Mouse (Mus musculus) thymus, postnatal 36 days (tissue): ENCODE measurements around the gene Clip2.
"Not testable (repeated sequence)": the region's sequence is repeated elsewhere in the genome, so short reads cannot be mapped to it uniquely, and the experiment has no call there.

Experiments used
- DNase-seq, 2 experiments: peaks; one replicate each; pipeline ENCODE4 v3.0.0; 2022; ENCODE audit warnings: mixed read lengths in 2 of 2

The Clip2 gene

DNA sequence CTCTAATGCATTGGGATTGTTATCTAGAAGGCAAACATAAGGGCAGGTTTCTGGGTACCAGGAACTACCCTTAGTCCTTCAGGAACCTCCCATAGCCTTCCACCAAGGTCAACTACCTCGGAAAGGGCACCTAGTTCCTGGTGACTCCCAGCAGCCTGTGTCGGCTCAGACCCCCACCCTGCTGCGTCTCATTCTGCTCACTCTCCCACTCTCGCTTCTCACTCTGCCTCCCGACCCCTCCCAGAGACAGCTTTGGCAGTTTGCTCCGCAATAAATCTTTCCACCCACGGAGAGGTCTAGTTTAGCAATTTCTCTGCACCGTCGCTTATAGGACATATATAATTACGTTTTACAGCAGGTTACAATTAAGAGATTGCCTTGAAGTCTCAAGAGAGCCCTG is 64.2 kb downstream of the Clip2 start:
- no peak for DNase-seq

DNA sequence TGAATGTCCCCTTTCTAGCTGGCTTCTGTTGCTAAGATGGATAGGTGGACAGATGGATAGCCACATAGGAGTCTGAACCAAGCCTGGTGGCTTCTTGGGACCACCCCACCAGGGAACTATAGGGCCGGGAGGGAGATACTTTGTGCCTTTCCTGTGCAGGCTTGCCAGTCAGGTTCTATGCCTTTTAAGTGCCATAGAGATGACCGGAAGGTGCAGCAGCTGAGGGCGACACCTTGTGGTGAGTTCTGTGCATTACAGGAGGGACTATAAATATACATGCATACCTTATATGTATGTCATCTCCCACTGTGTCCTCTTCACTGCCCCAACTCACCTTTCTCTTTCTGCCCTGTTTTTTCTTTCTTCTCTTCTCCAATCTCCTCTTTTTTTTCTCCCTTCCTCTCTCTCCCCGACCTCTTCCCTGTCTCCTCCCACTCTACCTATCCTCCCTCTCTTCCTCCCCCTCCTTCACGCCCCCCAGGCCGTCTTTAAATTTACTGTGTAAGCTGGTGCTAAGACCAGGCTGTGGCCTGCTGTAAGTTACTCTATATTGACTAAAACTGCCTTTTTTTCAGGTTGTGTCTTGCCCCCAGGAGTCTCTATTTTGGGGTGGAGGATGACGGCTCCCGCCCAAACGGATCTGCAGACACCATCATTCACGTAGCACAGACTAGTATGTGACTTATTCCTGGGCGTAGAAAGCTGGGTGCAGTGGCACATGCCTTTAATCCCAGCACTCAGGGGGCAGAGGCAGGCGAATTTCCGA is 66.2 kb downstream of the Clip2 start:
- DNase-seq, result peak; percentile 62 to 64

- DNase-seq, result no peak
These were observed 67.0 kb downstream of the Clip2 start for GRCm38 (mm10) chr5:134485183-134485730.

DNA sequence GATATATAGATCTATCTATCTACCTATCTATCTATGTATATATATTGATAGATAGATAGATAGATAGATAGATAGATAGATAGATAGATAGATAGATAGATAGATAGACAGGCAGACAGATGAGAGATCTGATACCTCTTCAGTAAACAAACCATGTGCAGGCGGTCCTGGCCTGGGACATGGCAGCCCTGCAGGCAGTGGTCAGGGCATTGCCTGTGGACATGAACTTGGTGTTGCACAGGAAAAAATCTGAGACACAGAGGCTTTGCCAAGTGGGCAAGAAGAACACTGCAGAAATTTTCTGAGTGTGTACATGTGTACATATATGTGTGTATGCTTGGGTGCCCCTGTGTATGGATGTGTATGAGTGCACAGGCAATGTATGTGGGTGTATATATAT is 68.9 kb downstream of the Clip2 start:
- DNase-seq, result no peak

DNA sequence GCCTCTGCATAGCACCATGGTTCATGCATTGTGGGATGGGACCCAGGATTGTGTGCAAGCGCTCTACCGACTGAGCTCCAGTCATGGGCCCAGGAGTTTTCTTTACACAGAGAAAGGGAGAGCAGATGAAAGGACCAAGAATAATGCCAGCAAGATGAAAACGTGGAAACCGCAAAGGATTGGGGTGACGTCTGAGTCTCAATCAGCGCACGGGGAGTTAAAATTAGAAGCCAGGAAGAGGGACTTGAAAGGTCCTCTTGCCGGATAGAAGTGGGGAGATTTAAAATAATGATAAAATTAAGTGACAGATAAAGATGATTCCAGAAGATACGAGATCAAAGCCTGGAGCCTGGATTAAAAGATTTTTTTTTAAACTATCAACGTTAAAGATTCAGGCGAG is 69.9 kb downstream of the Clip2 start:
- no peak for DNase-seq

DNA sequence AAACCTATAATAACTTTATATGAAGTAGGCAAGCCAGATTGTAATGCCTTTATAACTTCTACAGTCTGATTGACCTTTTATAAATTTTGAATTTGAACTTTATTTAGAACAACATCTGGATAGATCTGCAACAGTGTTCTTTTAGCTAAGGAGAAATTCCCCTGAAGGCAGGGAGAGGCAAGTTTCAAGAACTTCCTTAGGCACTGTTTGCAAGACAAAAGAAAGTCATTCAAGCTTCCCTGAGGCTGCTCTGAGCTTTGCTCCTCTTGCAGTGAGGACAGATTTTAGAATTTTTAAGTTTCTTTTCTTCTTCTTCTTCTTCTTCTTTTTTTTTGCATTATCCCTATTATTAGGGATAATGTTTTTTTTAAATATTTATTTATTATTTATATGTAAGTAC is 73.3 kb downstream of the Clip2 start:
- DNase-seq, result not testable (repeated sequence)

- not testable (repeated sequence) for DNase-seq
These were observed 76.5 kb downstream of the Clip2 start for GRCm38 (mm10) chr5:134475686-134476085.

DNA sequence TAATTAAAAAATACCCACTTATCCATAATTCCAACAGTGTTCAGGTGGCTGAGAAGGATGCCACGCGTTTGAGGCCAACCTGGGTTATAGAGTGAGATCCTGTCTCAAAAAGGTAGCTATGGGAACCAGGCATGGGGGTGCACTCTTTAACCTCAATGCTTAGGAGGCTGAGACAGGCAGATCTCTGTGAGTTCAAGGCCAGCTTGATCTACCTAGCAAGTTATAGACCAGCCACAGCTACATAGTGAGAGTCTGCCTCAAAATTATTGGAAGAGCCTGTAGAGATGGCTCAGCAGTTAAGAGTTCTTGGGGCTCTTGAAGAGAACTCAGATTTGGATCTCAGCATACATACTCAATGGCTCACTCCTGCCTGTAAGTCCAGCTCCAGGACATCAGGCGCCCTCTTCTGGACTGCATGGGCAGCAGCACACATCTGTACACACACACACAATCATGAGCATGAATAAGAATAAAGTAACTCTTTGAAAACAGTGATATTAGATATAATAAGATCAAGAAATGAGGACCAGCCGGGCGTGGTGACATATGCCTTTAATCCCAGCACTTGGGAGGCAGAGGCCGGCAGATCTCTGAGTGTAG is 77.1 kb downstream of the Clip2 start:
- DNase-seq, result no peak

DNA sequence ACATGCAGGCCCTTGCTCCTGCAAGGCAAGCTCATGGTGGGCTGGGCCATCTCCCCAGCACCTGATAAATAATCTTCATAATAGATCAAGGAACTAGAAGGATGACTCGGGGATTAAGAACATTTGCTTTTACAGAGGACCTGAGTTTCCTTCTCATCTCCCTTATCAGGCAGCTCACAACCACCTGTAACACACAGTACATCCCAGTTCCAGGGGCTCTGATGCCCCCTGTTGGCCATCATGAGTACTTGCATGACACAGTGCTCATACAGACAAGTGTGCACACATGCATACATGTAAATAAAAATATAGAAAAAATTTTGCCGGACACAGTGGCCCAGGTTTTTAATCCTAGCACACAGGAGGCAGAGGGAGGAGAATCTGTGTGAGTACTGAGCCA is 78.3 kb downstream of the Clip2 start:
- DNase-seq, result peak; percentile 50 to 58

DNA sequence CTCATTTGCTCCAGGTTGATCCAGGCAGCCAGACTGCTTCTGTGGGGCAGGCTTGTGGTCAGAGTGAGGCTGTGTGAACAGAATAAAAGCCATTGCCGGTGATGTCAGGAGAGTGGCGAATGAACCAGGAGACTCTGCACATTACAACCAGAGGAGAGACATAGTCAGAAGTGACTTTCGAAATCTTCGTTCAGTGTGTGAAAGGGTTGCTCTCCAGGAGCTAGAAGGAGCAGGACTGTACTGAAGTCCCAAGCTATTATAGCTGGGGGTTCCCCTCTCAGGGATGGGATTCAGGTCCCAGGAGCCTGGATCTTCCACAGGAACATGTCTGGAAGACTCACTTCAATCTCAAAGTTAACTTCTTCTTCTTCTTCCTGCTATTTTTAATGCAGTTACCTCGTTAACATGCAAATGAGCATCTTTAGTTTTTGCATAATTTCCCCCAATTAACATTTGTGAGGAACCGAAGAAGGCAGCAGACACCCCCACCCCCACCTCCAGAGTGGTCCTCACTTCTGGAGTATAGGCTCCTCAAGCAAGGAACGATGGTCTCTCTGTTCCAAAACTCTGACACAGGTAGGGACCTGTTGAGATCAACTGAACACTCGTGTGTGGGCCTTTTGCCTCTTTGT is 81.6 kb downstream of the Clip2 start:
- peak in 1 of 2 experiments; percentile 0 for DNase-seq

GRCm38 (mm10) chr5:134469559-134470150 is 82.6 kb downstream of the Clip2 start:
- DNase-seq, result peak in 1 of 2 experiments; percentile 2

DNA sequence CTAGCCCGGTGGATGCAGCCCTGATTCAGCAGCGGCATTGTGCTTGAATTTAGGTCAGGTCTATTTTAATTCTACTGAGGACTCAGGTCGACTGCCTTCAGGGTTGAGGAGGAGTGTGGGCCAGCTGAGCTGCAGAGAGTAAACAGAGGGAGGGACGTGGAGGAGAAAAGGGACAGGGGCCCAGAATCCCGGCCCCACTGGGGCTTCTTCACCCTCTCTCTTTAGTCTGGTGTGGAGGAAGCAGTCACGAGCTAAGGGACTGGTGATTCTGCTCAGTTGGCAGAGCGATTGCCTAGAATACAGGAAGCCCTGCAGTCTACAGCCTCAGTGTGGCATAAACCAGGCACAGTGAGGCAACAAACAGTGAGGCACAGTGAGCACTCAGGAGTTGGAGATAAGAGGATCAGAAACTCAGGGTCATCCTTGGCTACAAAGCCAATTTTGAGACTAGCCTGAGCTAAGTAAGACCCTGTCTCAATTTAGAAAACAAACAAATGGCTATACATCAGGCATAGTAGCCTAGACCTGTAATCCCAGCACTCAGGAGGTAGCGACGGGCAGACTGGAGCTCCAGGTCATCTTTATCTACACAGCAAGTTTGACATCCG is 84.0 kb downstream of the Clip2 start:
- DNase-seq, result peak; percentile 46

GRCm38 (mm10) chr5:134467030-134467549 is 85.1 kb downstream of the Clip2 start:
- peak in 1 of 2 experiments; percentile 5 for DNase-seq

DNA sequence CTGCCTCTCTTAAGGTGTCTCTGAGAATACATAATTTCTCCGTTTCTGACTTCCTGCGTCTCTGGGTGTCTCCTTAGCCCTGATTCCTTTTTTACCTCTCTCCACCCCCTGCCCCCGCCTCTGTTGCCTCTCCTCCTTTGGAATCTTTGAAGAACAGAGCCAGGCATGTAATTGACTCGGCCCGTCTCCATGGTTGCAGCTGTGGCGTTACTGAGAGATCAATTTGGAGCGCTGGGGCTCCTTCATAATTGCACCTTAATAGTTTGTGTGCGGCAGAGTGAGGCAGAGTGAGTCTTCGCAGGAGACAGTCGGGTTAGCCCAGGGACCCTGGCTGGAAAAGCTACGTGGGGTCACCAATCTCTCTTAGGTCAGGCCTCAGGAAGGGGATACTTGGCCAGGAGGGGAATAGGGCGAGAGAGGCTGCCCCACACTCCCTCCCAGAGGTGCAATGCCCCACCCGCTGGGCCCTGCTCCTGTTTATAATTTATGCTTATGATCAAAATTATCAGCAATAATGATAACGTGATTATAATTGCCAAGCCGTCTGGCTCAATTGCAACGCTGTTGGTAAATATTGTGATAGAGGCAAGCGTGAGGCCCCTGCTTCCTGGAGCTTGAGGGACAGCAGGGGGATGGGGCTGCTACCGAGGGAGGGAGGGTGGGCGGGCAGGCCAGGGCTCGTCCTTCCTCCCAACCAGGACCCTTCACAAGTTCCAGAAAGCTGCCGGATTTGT is 85.8 kb downstream of the Clip2 start:
- DNase-seq, result peak in 1 of 2 experiments; percentile 0

GRCm38 (mm10) chr5:134465197-134465596 is 87.0 kb downstream of the Clip2 start:
- peak in 1 of 2 experiments; percentile 0 for DNase-seq

- no peak for DNase-seq
These were observed 88.0 kb downstream of the Clip2 start for GRCm38 (mm10) chr5:134464225-134464624.

DNA sequence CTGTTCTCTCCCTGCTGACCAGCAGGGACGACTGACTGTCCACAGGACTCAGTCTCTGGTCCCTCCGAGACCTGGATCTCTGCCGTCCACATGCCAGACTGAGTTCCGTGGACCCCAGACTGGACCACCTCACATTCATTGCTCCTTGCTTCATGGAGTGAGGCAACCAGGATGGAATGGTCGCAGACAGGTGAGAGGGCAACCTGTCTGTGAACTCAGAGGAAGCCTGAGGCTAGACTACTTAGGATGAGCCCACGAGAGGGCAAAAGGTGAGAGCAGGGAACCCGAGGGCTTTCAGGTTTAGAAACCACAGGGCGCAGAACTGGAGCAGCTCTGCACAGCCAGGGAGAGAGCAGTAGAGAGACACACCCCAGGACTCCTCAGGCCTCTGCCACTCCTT is 89.5 kb downstream of the Clip2 start:
- DNase-seq, result peak in 1 of 2 experiments; percentile 0

DNA sequence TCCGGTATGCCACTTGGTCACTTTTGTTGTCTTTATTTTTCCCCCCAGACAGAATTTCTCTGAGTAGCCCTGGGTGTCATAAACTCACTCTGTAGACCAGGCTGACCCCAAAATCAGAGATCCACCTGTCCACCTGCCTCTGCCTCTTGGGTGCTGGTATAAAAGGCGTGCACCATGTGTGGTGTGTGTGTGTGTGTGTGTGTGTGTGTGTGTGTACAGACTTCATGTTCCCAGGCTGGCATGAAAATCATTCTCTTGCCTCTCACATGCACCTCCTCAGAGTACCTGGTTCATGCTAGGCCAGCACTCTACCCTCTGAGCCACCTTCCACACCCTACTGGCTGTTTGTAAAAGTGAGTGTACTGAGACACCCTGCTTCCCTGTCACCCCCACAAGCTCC is 89.9 kb downstream of the Clip2 start:
- no peak for DNase-seq

DNA sequence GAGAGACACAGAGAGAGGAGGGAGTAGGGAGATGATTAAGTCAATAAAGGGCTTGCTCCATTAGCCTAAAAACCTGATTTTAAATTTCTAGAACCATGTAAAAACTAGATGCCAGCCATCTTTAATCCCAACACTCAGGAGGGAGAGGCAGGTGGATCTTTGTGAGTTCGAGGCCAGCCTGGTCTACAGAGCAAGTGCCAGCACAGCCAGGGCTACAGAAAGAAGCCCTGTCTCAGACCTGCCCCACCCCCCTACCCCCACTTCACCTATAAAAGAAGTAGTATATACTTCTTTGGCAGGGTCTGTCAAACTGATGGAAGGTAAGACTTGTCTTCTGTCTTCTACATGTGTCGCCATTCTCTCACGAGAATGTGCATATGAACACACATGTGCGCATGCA is 91.7 kb downstream of the Clip2 start:
- DNase-seq, result no peak

- peak in 1 of 2 experiments; percentile 16 for DNase-seq
These were observed 93.1 kb downstream of the Clip2 start for GRCm38 (mm10) chr5:134459096-134459495.

GRCm38 (mm10) chr5:134458416-134458815 is 93.8 kb downstream of the Clip2 start:
- DNase-seq, result no peak

DNA sequence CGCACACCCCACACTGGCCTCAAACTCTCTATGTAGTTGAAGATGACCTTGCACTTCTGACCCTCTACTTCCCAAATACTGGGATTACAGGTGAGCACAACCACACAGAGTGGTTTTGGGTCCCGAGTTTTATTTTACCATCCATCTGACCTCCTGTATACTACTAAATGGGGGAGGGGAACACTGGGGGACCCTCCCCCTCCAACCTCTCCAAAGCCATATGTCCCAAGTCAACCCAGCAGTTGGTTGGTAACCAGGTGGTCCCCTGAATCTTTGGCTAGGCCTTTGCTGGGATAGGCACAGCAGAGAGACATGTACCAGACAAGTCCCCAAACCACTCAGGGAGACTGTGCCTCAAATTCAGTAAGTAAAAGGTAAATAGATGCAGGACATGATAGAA is 94.9 kb downstream of the Clip2 start:
- peak in 1 of 2 experiments; percentile 14 for DNase-seq
